Mouse (Mus musculus) midbrain, embryonic 11.5 days (tissue): Measurements from ENCODE around the gene Gm49405. TPM values are rescaled to one million over a fixed set of nuclear protein-coding genes. Genes with fewer than 3 reads are reported as not detected.
A peak's percentile ranks its signal among the peaks of the same experiment; 100 is the strongest.

Experiments used
- ATAC-seq: fragments of 200-750 bp; cut with Nextera tagmentation; 2 replicates; pipeline ENCODE4 v1.8.0; 2017; ENCODE audit warnings: moderate TSS enrichment, moderate library complexity; ENCODE audit not compliant: low FRiP score
- DNase-seq: peaks from one replicate; pipeline ENCODE4 v3.0.0; 2015; ENCODE audit warnings: low spot score; ENCODE audit errors: missing footprints
- H3K27ac ChIP-seq: fragments of 300-500 bp; sonication (generic); 2 replicates; pipeline ENCODE4 v1.5.1; 2014; ENCODE audit warnings: low read depth, low read length
- H3K27me3 ChIP-seq: fragments of 300-500 bp; sonication (generic); 2 replicates; pipeline ENCODE4 v1.6.1; 2014; ENCODE audit warnings: mild to moderate bottlenecking, low read length, moderate library complexity, mixed read lengths; ENCODE audit not compliant: control insufficient read depth, insufficient read depth
- H3K36me3 ChIP-seq: fragments of 300-500 bp; sonication (generic); 2 replicates; pipeline ENCODE4 v1.6.1; 2014; ENCODE audit warnings: mild to moderate bottlenecking, low read length, moderate library complexity, mixed read lengths; ENCODE audit not compliant: control insufficient read depth, insufficient read depth
- H3K4me1 ChIP-seq: fragments of 300-500 bp; sonication (generic); 2 replicates; pipeline ENCODE4 v1.6.1; 2014; ENCODE audit warnings: low read length; ENCODE audit not compliant: control insufficient read depth, insufficient read depth
- H3K4me2 ChIP-seq: fragments of 300-500 bp; sonication (generic); 2 replicates; pipeline ENCODE4 v1.6.1; 2014; ENCODE audit warnings: mild to moderate bottlenecking, moderate library complexity
- H3K4me3 ChIP-seq: fragments of 300-500 bp; sonication (generic); 2 replicates; pipeline ENCODE4 v1.5.1; 2014; ENCODE audit warnings: low read depth, low read length
- H3K9ac ChIP-seq: fragments of 300-500 bp; sonication (generic); 2 replicates; pipeline ENCODE4 v1.6.1; 2014; ENCODE audit warnings: low read length
- H3K9me3 ChIP-seq: fragments of 300-500 bp; sonication (generic); 2 replicates; pipeline ENCODE4 v1.6.1; 2016; ENCODE audit warnings: low read length; ENCODE audit not compliant: control insufficient read depth
- WGBS: fragments of 180-500 bp; shearing (Covaris S2); extraction: QIAGEN DNeasy Blood & Tissue Kit; methylation state at CpG from one replicate; pipeline ENCODE4 v1.1.7; 2014; 5-methylcytosine and 5-hydroxymethylcytosine counted together
- polyA plus RNA-seq: library from polyadenylated mRNA; unstranded; fragments of >200 nt; fragmentation: Nextera tagmentation; extraction: Ambion mirVana; gene quantifications from 2 replicates; pipeline ENCODE4 v1.2.1, GENCODE M21; 2014

Gene Gm49405
- polyA plus RNA-seq, 1 experiment from 2014 or later, result 0.87 TPM

DNA sequence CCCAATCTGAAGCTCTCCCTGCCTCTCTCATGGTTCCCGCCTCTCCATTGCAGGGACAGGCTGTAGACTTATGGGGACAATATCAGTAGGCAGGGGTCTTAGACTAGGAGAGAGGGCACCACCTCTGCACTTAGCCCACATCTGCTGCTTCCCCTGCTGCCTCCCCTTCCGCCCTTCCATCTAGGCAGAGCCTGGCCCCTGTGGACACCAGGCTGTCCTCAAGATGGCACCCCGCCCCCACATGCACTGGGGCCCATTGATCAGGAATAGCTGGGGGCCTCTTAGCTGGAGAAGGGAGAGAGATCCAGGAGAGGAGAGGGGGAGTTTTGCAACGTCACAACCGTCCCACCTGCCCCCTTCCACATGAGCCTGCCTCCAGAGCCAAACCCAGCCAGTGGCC lies 8.0 kb upstream of the Gm49405 start, which contains the start of gene Tbx10:
Gene Tbx10, plus strand, starts transcription at position 337 of the 400 bp plus-strand sequence.
- DNase-seq, result no peak
- H3K9me3 ChIP-seq, result peaks cover 3% of the 10 kb centered on the region; the same call in 1 of the 2 replicates
- H3K9ac ChIP-seq, result no peak within 1 kb of the TSS
- H3K27me3 ChIP-seq, result no peaks in the 10 kb centered on the region
- no peak within 1 kb of the TSS for H3K27ac ChIP-seq
- no peaks in the 10 kb centered on the region for H3K36me3 ChIP-seq
- H3K4me3 ChIP-seq, result no peak within 1 kb of the TSS
- no peaks in the 10 kb centered on the region for H3K4me1 ChIP-seq
- WGBS, result 56% methylated on average over 5 of the region's 5 CpGs
- ATAC-seq, result no peak
- H3K4me2 ChIP-seq, result no peak within 1 kb of the TSS

DNA sequence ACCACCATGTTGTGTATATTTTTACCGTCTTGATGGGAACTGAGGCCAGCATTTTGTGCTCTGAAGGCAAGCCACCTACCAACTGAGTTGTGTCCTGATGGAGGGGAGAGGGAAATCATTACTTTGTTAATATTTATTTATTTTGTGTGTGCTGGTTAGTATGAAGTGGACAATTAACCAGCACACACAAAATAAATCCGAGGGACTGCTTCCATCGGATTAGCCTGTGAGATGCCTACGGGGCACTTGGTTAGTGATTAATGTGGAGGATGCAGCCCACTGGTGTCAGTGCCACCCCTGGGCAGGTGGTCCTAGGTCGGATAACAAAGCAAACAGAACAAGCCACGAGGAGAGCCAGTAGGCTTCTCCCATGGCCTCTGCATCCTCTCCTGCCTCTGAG lies 5.5 kb upstream of the Gm49405 start:
- Histone ChIP-seq H3K4me1 (peaks cover 2% of the 10 kb centered on the region; the same call in 1 of the 2 replicates), H3K27me3 (peaks cover 3% of the 10 kb centered on the region; the same call in 1 of the 2 replicates), H3K9me3 (no peaks in the 10 kb centered on the region), H3K4me3 (no peak overlapping the region), H3K4me2 (no peak overlapping the region), H3K36me3 (no peaks in the 10 kb centered on the region), H3K27ac (no peak overlapping the region), H3K9ac (no peak overlapping the region)
- no peak for ATAC-seq
- WGBS, result 80% methylated on average over 6 of the region's 6 CpGs
- DNase-seq, result no peak

DNA sequence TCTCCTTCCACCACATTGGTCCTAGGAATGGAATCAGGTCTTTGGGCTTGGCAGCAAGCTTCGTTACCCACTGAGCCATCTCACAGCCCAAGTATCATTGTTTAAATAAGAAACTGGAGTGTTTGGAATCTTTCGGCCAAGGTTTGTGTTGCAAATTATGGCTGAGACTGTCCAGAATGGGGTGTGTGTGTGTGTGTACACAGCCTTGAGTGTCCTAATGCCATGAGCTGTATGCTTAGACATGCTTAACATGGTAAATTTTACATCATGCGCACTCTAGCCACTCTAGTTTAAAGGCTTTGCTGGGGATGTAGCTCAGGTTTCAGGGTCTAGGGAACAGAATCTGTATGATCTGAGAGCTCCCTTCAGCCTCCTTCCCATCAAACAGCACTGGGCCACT lies 4.9 kb upstream of the Gm49405 start:
- no peak overlapping the region for H3K9ac ChIP-seq
- peaks cover 2% of the 10 kb centered on the region; the same call in 1 of the 2 replicates for H3K4me1 ChIP-seq
- no peak overlapping the region for H3K4me3 ChIP-seq
- no peaks in the 10 kb centered on the region for H3K36me3 ChIP-seq
- ATAC-seq, result no peak
- no peak overlapping the region for H3K27ac ChIP-seq
- WGBS, result 85% methylated on average over 3 of the region's 3 CpGs
- H3K27me3 ChIP-seq, result peaks cover 3% of the 10 kb centered on the region; the same call in 1 of the 2 replicates
- no peaks in the 10 kb centered on the region for H3K9me3 ChIP-seq
- no peak for DNase-seq
- H3K4me2 ChIP-seq, result no peak overlapping the region

DNA sequence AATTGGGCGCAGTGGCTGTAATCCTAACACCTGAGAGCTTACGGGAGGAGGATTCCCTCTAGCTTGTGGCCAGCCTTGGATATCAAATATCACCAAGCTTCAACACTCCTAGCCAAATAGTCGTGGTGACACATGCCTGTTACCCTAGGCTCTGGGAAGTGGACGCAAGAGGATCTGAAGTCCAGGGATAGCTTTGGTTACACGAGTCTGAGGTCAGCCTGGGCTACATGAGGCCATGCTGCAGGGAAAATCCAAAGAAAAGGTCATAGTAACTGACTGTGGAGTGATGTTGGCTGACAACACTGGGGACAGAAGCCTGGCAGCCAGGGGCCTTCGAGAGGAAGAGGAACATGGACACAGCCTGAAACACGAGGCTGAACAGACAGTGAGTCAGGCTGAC lies 4.3 kb upstream of the Gm49405 start:
- Histone ChIP-seq H3K4me2 (no peak overlapping the region), H3K9me3 (no peaks in the 10 kb centered on the region), H3K9ac (no peak overlapping the region), H3K27me3 (peaks cover 3% of the 10 kb centered on the region; the same call in 1 of the 2 replicates), H3K4me3 (no peak overlapping the region), H3K4me1 (peaks cover 7% of the 10 kb centered on the region), H3K27ac (no peak overlapping the region), H3K36me3 (no peaks in the 10 kb centered on the region)
- ATAC-seq (no peak), DNase-seq (no peak)
- 78% methylated on average over 7 of the region's 7 CpGs for WGBS

DNA sequence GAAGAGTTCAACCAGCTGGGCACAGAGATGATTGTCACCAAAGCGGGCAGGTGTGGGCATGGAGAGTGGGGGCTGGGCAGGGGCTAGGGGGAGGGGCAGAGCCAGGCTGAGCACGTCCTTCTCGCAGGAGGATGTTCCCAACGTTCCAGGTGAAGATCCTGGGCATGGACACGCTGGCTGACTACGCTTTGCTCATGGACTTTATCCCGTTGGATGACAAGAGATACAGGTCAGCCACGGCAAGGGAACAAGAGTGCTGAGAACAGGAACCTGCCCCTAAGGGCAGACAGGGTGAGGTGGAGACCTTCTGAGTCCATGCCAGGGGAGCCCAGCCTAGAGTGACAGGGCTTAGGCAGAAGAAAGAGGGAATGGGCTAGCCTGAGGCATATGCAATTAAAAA lies 3.7 kb upstream of the Gm49405 start:
- H3K9me3 ChIP-seq, result no peaks in the 10 kb centered on the region
- WGBS, result 89% methylated on average over 8 of the region's 8 CpGs
- DNase-seq (no peak), ATAC-seq (no peak)
- H3K27me3 ChIP-seq, result peaks cover 3% of the 10 kb centered on the region; the same call in 1 of the 2 replicates
- no peak overlapping the region for H3K4me3 ChIP-seq
- H3K36me3 ChIP-seq, result no peaks in the 10 kb centered on the region
- no peak overlapping the region for H3K27ac ChIP-seq
- no peak overlapping the region for H3K9ac ChIP-seq
- peaks cover 13% of the 10 kb centered on the region for H3K4me1 ChIP-seq
- H3K4me2 ChIP-seq, result no peak overlapping the region

DNA sequence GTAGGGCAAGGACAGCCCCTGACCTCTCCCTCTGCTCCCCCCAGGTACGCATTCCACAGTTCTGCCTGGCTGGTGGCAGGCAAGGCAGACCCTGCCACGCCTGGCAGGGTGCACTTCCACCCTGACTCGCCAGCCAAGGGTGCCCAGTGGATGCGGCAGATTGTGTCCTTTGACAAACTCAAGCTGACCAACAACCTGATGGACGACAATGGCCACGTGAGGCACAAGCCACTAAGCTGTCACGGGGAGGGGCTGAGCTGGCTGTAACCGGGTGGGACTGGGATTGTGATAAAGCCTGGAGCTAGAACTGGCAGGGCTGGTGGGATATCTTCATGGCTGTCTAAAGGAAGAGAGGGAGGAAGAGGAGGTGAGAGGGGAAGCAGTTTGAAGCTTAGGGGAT lies 3.2 kb upstream of the Gm49405 start:
- DNase-seq (no peak), ATAC-seq (no peak)
- WGBS, result 62% methylated on average over 8 of the region's 8 CpGs
- H3K4me3 ChIP-seq, result no peak overlapping the region
- no peak overlapping the region for H3K27ac ChIP-seq
- H3K9me3 ChIP-seq, result no peaks in the 10 kb centered on the region
- H3K4me1 ChIP-seq, result peaks cover 13% of the 10 kb centered on the region
- H3K27me3 ChIP-seq, result peaks cover 3% of the 10 kb centered on the region; the same call in 1 of the 2 replicates
- H3K36me3 ChIP-seq, result no peaks in the 10 kb centered on the region
- no peak overlapping the region for H3K9ac ChIP-seq
- H3K4me2 ChIP-seq, result no peak overlapping the region

DNA sequence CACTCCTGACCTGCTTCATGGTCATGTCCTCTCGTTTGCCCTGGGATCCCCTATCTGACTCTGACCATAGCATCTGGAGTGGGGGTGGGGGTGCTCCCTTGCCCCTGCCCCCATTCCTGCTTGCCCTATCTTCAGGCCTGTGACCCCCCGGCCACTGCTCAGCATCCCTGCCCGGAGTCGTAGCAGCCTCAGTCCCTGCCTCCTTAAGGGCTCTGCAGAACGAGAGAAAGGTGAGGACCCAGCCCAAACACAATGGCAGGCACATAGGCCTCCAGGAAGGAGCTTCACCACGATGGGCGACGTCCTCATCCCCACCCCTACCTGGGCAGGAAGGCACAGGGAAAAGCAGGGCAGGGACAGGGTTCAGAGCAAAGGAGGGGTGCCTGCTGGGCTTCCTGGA lies 2.1 kb upstream of the Gm49405 start:
- no peak overlapping the region for H3K27ac ChIP-seq
- peaks cover 13% of the 10 kb centered on the region for H3K4me1 ChIP-seq
- no peak overlapping the region for H3K4me3 ChIP-seq
- H3K36me3 ChIP-seq, result no peaks in the 10 kb centered on the region
- peaks cover 3% of the 10 kb centered on the region; the same call in 1 of the 2 replicates for H3K27me3 ChIP-seq
- 77% methylated on average over 8 of the region's 8 CpGs for WGBS
- no peak overlapping the region for H3K4me2 ChIP-seq
- DNase-seq, result no peak
- H3K9me3 ChIP-seq, result no peaks in the 10 kb centered on the region
- no peak overlapping the region for H3K9ac ChIP-seq
- no peak for ATAC-seq

DNA sequence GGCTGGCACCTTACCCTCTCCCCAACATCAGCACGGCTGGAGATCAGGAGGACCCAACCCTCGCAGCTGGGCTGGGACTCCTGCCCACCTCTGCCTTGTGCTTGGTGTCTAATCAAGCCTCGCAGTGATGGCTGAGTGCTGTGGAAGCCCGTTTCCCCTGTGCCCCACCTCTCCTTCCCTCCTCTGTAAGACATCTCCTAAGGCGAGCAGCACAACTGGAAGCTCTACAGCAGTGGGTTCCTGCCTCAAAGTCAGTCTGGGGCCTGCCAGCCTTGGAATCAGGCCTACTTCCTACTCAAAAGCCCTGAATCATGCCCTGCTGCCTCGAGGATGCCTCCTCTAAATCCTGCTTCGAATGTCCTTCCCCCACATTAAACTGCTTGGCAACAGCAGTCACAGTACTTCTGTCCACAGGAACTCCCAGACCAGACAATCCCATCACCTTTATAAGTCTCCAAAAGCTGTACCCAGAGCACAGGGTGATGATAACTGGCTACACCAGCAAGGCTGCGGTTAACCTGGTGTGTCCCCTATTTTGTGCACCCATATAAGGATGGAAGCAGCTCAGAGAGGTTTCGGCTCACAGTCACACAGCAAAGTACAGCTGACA lies 1.2 kb upstream of the Gm49405 start:
- no peak for ATAC-seq
- 88% methylated on average over 9 of the region's 9 CpGs for WGBS

DNA sequence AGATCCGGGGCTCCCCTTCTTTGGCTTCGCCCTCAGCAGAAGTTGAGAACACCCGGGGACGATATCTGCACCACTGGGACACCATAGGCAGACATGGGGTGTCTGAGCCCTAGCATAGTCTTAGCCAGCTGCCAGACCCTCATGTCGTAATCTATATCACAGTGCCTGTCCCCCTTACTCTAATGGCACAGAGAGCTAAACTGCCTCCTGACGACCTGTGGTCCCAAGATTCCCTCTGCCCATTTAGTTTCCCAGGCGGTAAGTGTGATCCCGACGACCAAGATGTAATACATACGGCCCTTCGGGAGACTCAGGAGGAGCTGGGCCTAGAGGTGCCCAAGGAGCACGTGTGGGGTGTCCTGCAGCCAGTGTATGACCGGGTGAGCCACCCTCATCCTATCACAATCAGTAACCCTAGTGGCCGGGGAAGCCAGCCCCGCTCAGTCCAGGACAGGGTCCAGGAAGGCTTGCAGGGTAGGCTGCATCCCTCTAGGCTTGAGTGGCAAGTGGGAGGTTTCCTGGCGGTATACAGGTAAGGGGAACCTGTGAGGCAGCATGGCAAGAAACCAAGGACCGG lies 611 bp downstream of the Gm49405 start:
- peak overlapping the region; percentile 93 for H3K4me2 ChIP-seq
- DNase-seq, result peak; percentile 94
- peaks cover 3% of the 10 kb centered on the region; the same call in 1 of the 2 replicates for H3K27me3 ChIP-seq
- peak overlapping the region; percentile 50 for H3K4me3 ChIP-seq
- 19% methylated on average over 17 of the region's 17 CpGs for WGBS
- no peaks in the 10 kb centered on the region for H3K9me3 ChIP-seq
- peak overlapping the region; percentile 91 for H3K9ac ChIP-seq
- H3K36me3 ChIP-seq, result peaks cover under 1% of the 10 kb centered on the region; the same call in 1 of the 2 replicates
- H3K27ac ChIP-seq, result peak overlapping the region; percentile 86
- H3K4me1 ChIP-seq, result peaks cover 13% of the 10 kb centered on the region
- ATAC-seq, result peak; percentile 26; the same call in 1 of the 2 replicates

More for the DNA sequence above, 1.2 kb upstream of the Gm49405 start:
- Histone ChIP-seq H3K4me3 (peak overlapping the region; percentile 50; the same call in 1 of the 2 replicates), H3K27me3 (peaks cover 3% of the 10 kb centered on the region; the same call in 1 of the 2 replicates), H3K27ac (no peak overlapping the region), H3K4me2 (peak overlapping the region; percentile 93), H3K36me3 (no peaks in the 10 kb centered on the region), H3K9ac (peak overlapping the region; percentile 26; the same call in 1 of the 2 replicates), H3K9me3 (no peaks in the 10 kb centered on the region), H3K4me1 (peaks cover 13% of the 10 kb centered on the region)
- DNase-seq, result no peak
